Mouse (Mus musculus) kidney, adult 2 months (tissue): ENCODE data around the gene Smim10l2a.

ENCODE experiments used
- CTCF ChIP-seq: fragments of 200-500 bp; conservative IDR thresholded peaks from 2 replicates; pipeline ENCODE4 v1.5.1; 2011; ENCODE audit warnings: low read depth, mild to moderate bottlenecking, control low read depth, low read length, moderate library complexity, mixed read lengths; ENCODE audit not compliant: insufficient read depth, insufficient read length
- POLR2A ChIP-seq: fragments of 200-500 bp; IDR thresholded peaks from one replicate; pipeline ENCODE4 v1.6.1; 2011; ENCODE audit warnings: low read depth, low read length, control low read depth

- TF ChIP-seq POLR2A (no peak), CTCF (no peak)
Measured at GRCm38 (mm10) chrX:56346176-56346931, 28.0 kb upstream of the Smim10l2a start, which contains the start of gene Zfp449.
